Comparison of ENCODE assay signal across 12 mouse cellular contexts in the genomic region with DNA sequence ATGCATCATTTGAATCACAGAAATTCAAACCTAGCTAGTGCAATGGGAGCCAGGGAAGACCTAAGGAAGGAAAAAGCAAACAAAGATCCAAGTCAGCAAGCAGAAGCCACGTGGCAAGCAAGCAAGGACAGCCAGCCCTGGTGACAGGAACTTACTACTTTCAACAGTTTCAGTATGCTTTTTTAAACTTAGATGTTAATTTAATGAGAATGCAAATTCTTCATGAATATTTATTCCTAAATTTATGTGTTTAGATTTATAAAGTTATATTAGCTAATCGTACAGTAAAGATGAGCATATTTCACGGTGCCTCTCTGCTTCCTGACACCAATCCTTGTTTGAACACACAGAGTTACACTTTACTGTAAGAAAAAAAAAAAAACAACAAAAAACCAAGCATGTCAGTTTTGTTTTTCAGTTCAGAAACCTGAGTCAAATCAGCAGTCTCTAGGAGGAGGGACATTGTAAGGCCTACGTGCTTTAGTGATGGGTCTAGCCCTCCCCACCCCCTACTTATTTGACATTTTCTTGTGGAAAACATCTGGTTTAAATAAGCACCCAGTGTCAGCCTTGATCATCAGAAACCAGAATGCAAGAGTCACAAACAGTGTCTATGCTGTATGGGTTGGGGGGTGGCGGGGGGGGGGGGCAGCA.
A peak's percentile ranks its signal among the peaks of the same experiment; 100 is the strongest.
DNase-seq lines count a peak whose midpoint lies in the region; ATAC-seq lines count a peak whose summit lies in the region.
"Had no signal": no experiment of that assay in that cellular context is flagged by ENCODE, and none has a peak within 500 bp of the region (broad histone marks: within the 10 kb centered on the region; RNA-seq: fewer than 3 reads in every experiment).

No protein-coding gene starts in this region.

- no peaks in the 10 kb centered on the region for H3K36me3 ChIP-seq in kidney, embryonic 16.5 days (ENCODE audit: insufficient read depth, low read length)
- no peaks in the 10 kb centered on the region for H3K36me3 ChIP-seq in limb, embryonic 10.5 days
- H3K36me3 ChIP-seq: liver, embryonic 15.5 days had no signal

- no peaks in the 10 kb centered on the region for H3K27me3 ChIP-seq in kidney, embryonic 16.5 days (ENCODE audit: insufficient read depth, low read length)
- no peaks in the 10 kb centered on the region for H3K27me3 ChIP-seq in limb, embryonic 10.5 days (ENCODE audit: low read depth, poor library complexity, severe bottlenecking)
- H3K27me3 ChIP-seq: liver, embryonic 15.5 days had no signal

- H3K27ac ChIP-seq in kidney, embryonic 16.5 days (ENCODE audit: low read length): peak overlapping the region; percentile 45; the same call in 1 of the 2 replicates
- H3K27ac ChIP-seq in limb, embryonic 10.5 days: peak overlapping the region; percentile 72
- H3K27ac ChIP-seq: hindbrain, embryonic 14.5 days had no signal

- no peak overlapping the region for H3K4me3 ChIP-seq in kidney, embryonic 16.5 days (ENCODE audit: low read length)
- H3K4me3 ChIP-seq in limb, embryonic 10.5 days: no peak overlapping the region
- H3K4me3 ChIP-seq: liver, embryonic 15.5 days; myocyte had no signal

- 60% methylated on average over 5 of the region's 5 CpGs for WGBS in kidney, embryonic 16.5 days
- WGBS in limb, embryonic 10.5 days: 59% methylated on average over 5 of the region's 5 CpGs

- H3K9me3 ChIP-seq in kidney, embryonic 16.5 days (ENCODE audit: low read length): no peaks in the 10 kb centered on the region
- no peaks in the 10 kb centered on the region for H3K9me3 ChIP-seq in limb, embryonic 10.5 days (replicated peaks)
- H3K9me3 ChIP-seq: liver, embryonic 15.5 days had no signal

- no peak for DNase-seq in kidney, adult 18-20 months
- DNase-seq in A20 (ENCODE audit: low read depth, low spot score) (peak; percentile 86), NIH3T3 (ENCODE audit: low read depth) (peak; percentile 28)
- DNase-seq in limb, embryonic 10.5 days (ENCODE audit: low spot score): no peak
- DNase-seq in right cerebral cortex, postnatal 10 days (ENCODE audit: low spot score in 2 of 2): no peak
- no peak for DNase-seq in retina, postnatal 1 day
- no peak for DNase-seq in adrenal gland, postnatal 36 days
- DNase-seq: right cerebral cortex, adult 18-20 months had no signal

- no peak overlapping the region for H3K4me2 ChIP-seq in kidney, embryonic 16.5 days (replicated peaks; ENCODE audit: low read depth, low read length)
- H3K4me2 ChIP-seq: hindbrain, embryonic 14.5 days; liver, embryonic 15.5 days had no signal

- ATAC-seq in kidney, embryonic 16.5 days (ENCODE audit: low FRiP score, low TSS enrichment): no peak

- H3K4me1 ChIP-seq in kidney, embryonic 16.5 days (ENCODE audit: insufficient read depth, low read length): peaks cover 21% of the 10 kb centered on the region
- peaks cover 21% of the 10 kb centered on the region for H3K4me1 ChIP-seq in limb, embryonic 10.5 days

- H3K9ac ChIP-seq in kidney, embryonic 16.5 days (replicated peaks; ENCODE audit: low read length): no peak overlapping the region
- H3K9ac ChIP-seq: hindbrain, embryonic 14.5 days; liver, embryonic 15.5 days had no signal

Comparison
In these comparisons a context has a peak if more than half of its experiments do, and no peak if none do; other contexts are left out.
1. DNase-seq: peak in A20 (single experiment) and NIH3T3 (single experiment); none in kidney, adult 18-20 months (single experiment), limb, embryonic 10.5 days (single experiment), right cerebral cortex, postnatal 10 days (0 of 2), retina, postnatal 1 day (single experiment) and adrenal gland, postnatal 36 days (0 of 2).